Mouse (Mus musculus) small intestine, adult 2 months (tissue): ENCODE measurements around the gene Olfr549.

Experiments
- CTCF ChIP-seq: fragments of 200-500 bp; IDR thresholded peaks from 2 replicates; pipeline ENCODE4 v1.5.1; 2012; ENCODE audit warnings: low read depth, mild to moderate bottlenecking, control low read depth, inconsistent platforms, low read length, moderate library complexity, mixed read lengths; ENCODE audit not compliant: insufficient replicate concordance, insufficient read length; ENCODE audit errors: extremely low read depth
- POLR2A ChIP-seq: fragments of 200-500 bp; IDR thresholded peaks from 2 replicates; pipeline ENCODE4 v1.6.1; 2012; ENCODE audit warnings: low read depth, mild to moderate bottlenecking, control low read depth, inconsistent platforms, low read length, moderate library complexity

DNA sequence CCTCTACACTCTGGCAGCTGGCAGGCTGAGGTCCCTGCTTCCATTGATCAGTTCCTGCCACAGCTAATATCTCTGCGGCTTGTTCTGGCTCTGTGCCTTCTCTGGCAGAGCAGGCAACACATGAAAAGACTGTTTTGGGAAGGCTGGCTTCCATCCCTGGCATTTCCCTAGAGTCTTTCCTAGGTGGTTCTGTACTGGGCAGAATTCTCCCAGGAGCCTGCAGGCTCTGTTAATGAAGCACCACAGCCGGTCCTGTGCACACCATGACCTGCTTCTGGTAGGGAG, 32.7 kb upstream of the Olfr549 start:
- TF ChIP-seq POLR2A (no peak), CTCF (no peak)
